Mouse (Mus musculus) megakaryocyte, embryonic 14.5 days (primary cell): ENCODE measurements around the gene Atp6v0d1. TPM values are rescaled to one million over a fixed set of nuclear protein-coding genes. Genes with fewer than 3 reads are reported as not detected.

Source experiments
- H3K27me3 ChIP-seq: replicated peaks from 2 replicates; pipeline ENCODE3; 2012; ENCODE audit warnings: inconsistent platforms
- H3K36me3 ChIP-seq: replicated peaks from 2 replicates; pipeline ENCODE3; 2012; ENCODE audit warnings: low read length, inconsistent platforms, mixed read lengths
- H3K4me1 ChIP-seq: 2 replicates; pipeline ENCODE4 v1.6.1; 2012; ENCODE audit warnings: inconsistent platforms
- H3K4me3 ChIP-seq: replicated peaks from 2 replicates; pipeline ENCODE3; 2012; ENCODE audit warnings: moderate library complexity, mild to moderate bottlenecking, inconsistent platforms
- H3K9me3 ChIP-seq: 2 replicates; pipeline ENCODE4 v1.6.1; 2012; ENCODE audit warnings: inconsistent platforms
- FLI1 ChIP-seq: IDR thresholded peaks from 2 replicates; pipeline ENCODE4 v1.6.1; 2012; ENCODE audit warnings: low read length, inconsistent platforms, mixed read lengths
- GATA1 ChIP-seq: IDR thresholded peaks from 3 replicates; pipeline ENCODE4 v1.6.1; 2012; ENCODE audit warnings: mixed read lengths, low read length, inconsistent platforms, borderline replicate concordance
- polyA plus RNA-seq: library from polyadenylated mRNA; stranded (reverse); fragments of >175 nt; gene quantifications from 2 replicates; pipeline ENCODE4 v1.2.3, GENCODE M21; 2012; ENCODE audit warnings: low replicate concordance; ENCODE audit not compliant: insufficient read depth

Atp6v0d1 gene
- polyA plus RNA-seq = 19.8 and 57.3 TPM in 2 replicates

GRCm38 (mm10) chr8:105565952-105566702 lies at the start of gene Atp6v0d1:
Gene Atp6v0d1, minus strand, starts transcription at chr8:105566047.
- H3K27me3 ChIP-seq = no peaks in the 10 kb centered on the region
- H3K4me1 ChIP-seq = peaks cover 66% of the 10 kb centered on the region
- peaks cover 22% of the 10 kb centered on the region for H3K36me3 ChIP-seq
- H3K4me3 ChIP-seq = peak within 1 kb of the TSS; percentile 97
- TF ChIP-seq FLI1 (no peak), GATA1 (no peak)
- H3K9me3 ChIP-seq = no peaks in the 10 kb centered on the region

- TF ChIP-seq FLI1 (no peak), GATA1 (no peak)
Observed at GRCm38 (mm10) chr8:105613830-105614511, 48.1 kb upstream of the Atp6v0d1 start.

GRCm38 (mm10) chr8:105613037-105613436 lies 47.2 kb upstream of the Atp6v0d1 start:
- Histone ChIP-seq H3K27me3 (no peaks in the 10 kb centered on the region), H3K36me3 (peaks cover 59% of the 10 kb centered on the region), H3K4me1 (peaks cover 87% of the 10 kb centered on the region), H3K4me3 (peak overlapping the region; percentile 93), H3K9me3 (no peaks in the 10 kb centered on the region)
- no peak for TF ChIP-seq GATA1
- no peak for TF ChIP-seq FLI1

More at GRCm38 (mm10) chr8:105613830-105614511, 48.1 kb upstream of the Atp6v0d1 start:
- Histone ChIP-seq H3K4me1 (peaks cover 87% of the 10 kb centered on the region), H3K36me3 (peaks cover 68% of the 10 kb centered on the region), H3K27me3 (no peaks in the 10 kb centered on the region), H3K4me3 (peak overlapping the region; percentile 93), H3K9me3 (no peaks in the 10 kb centered on the region)

GRCm38 (mm10) chr8:105611836-105612235 lies 46.0 kb upstream of the Atp6v0d1 start:
- Histone ChIP-seq H3K27me3 (no peaks in the 10 kb centered on the region), H3K4me3 (peak overlapping the region; percentile 46), H3K36me3 (peaks cover 47% of the 10 kb centered on the region), H3K4me1 (peaks cover 87% of the 10 kb centered on the region), H3K9me3 (no peaks in the 10 kb centered on the region)
- TF ChIP-seq FLI1 = no peak
- TF ChIP-seq GATA1 = no peak

GRCm38 (mm10) chr8:105609771-105610170 lies 43.9 kb upstream of the Atp6v0d1 start:
- TF ChIP-seq GATA1 (no peak; the same call in 2 of the 3 replicates), FLI1 (no peak)
- Histone ChIP-seq H3K9me3 (no peaks in the 10 kb centered on the region), H3K4me3 (peak overlapping the region; percentile 85), H3K27me3 (no peaks in the 10 kb centered on the region), H3K36me3 (peaks cover 26% of the 10 kb centered on the region), H3K4me1 (peaks cover 90% of the 10 kb centered on the region)

GRCm38 (mm10) chr8:105609355-105609754 lies 43.5 kb upstream of the Atp6v0d1 start:
- no peaks in the 10 kb centered on the region for H3K9me3 ChIP-seq
- TF ChIP-seq GATA1 (peak; percentile 85; the same call in 2 of the 3 replicates), FLI1 (no peak)
- peak overlapping the region; percentile 85 for H3K4me3 ChIP-seq
- peaks cover 90% of the 10 kb centered on the region for H3K4me1 ChIP-seq
- H3K36me3 ChIP-seq = peaks cover 22% of the 10 kb centered on the region
- no peaks in the 10 kb centered on the region for H3K27me3 ChIP-seq

- Histone ChIP-seq H3K4me3 (peak overlapping the region; percentile 72), H3K27me3 (peaks cover 3% of the 10 kb centered on the region), H3K9me3 (no peaks in the 10 kb centered on the region), H3K36me3 (peaks cover 18% of the 10 kb centered on the region), H3K4me1 (peaks cover 87% of the 10 kb centered on the region)
- TF ChIP-seq FLI1 (no peak), GATA1 (no peak)
Observed at GRCm38 (mm10) chr8:105607684-105608083, 41.8 kb upstream of the Atp6v0d1 start.

GRCm38 (mm10) chr8:105607062-105607461 lies 41.2 kb upstream of the Atp6v0d1 start:
- Histone ChIP-seq H3K27me3 (peaks cover 3% of the 10 kb centered on the region), H3K4me3 (peak overlapping the region; percentile 100), H3K9me3 (no peaks in the 10 kb centered on the region), H3K36me3 (peaks cover 18% of the 10 kb centered on the region), H3K4me1 (peaks cover 81% of the 10 kb centered on the region)
- TF ChIP-seq GATA1 (no peak), FLI1 (no peak)

GRCm38 (mm10) chr8:105606189-105607023 lies 40.6 kb upstream of the Atp6v0d1 start:
- peaks cover 12% of the 10 kb centered on the region for H3K36me3 ChIP-seq
- H3K27me3 ChIP-seq = peaks cover 3% of the 10 kb centered on the region
- TF ChIP-seq FLI1 = no peak
- no peak for TF ChIP-seq GATA1
- peaks cover 79% of the 10 kb centered on the region for H3K4me1 ChIP-seq
- H3K4me3 ChIP-seq = peak overlapping the region; percentile 100
- no peaks in the 10 kb centered on the region for H3K9me3 ChIP-seq

GRCm38 (mm10) chr8:105605491-105606188 lies 39.8 kb upstream of the Atp6v0d1 start:
- Histone ChIP-seq H3K4me1 (peaks cover 76% of the 10 kb centered on the region), H3K27me3 (peaks cover 3% of the 10 kb centered on the region), H3K9me3 (no peaks in the 10 kb centered on the region), H3K4me3 (peak overlapping the region; percentile 100), H3K36me3 (peaks cover 4% of the 10 kb centered on the region)
- no peak for TF ChIP-seq FLI1
- no peak for TF ChIP-seq GATA1
